Mouse (Mus musculus): Measurements from ENCODE around the gene Rras.

DNA sequence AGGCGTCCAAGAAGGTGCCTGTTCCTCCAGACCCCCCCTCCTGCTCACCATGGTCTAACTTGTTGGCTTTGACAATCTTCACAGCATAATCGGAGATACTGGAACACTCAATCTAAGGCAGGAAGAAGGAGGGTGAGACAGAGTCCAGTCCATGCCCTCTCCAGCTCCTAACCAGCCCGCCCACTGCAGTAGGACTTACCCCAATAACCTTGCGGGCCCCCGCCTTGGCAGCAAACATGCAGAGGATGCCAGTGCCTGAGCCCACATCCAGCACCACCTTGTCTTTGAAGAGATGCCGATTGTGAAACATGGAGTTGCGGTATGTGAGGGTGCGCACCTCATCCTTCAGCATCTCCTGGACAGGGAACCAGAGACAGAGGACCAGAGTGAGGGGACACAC lies 36.2 kb upstream of the Rras start:
- TF ChIP-seq CTCF (IDR thresholded peaks at IDR 0.05; ENCODE audit: extremely low read depth, insufficient read depth, insufficient read length, insufficient replicate concordance) (no peak), POLR2A (IDR thresholded peaks at IDR 0.05; ENCODE audit: low read depth, low read length) (no peak)
